Mouse (Mus musculus) cerebellum, adult 2 months (tissue): ENCODE measurements at regions not wholly inside any gene's neighbourhood (a gene's known extent, or its start where the extent isn't known, plus 50 kb on each side); places are given as distances from the start of the nearest gene placed in this dataset.

Source experiments
- DNase-seq, 2 experiments: peaks; one replicate each; pipeline ENCODE4 v3.0.0; 2021
- H3K27ac ChIP-seq: fragments of 200-500 bp; 2 replicates; pipeline ENCODE4 v1.5.1; 2012; ENCODE audit warnings: low read length, control low read depth, inconsistent platforms; ENCODE audit not compliant: insufficient read depth
- H3K27me3 ChIP-seq: fragments of 200-500 bp; 2 replicates; pipeline ENCODE4 v1.6.1; 2012; ENCODE audit warnings: inconsistent platforms, mild to moderate bottlenecking, low read length, moderate library complexity; ENCODE audit not compliant: control insufficient read depth, insufficient read depth
- H3K4me1 ChIP-seq: fragments of 200-500 bp; 2 replicates; pipeline ENCODE4 v1.6.1; 2011; ENCODE audit warnings: low read length; ENCODE audit not compliant: control insufficient read depth, insufficient read depth
- H3K4me3 ChIP-seq: fragments of 200-500 bp; replicated peaks from 2 replicates; pipeline ENCODE3; 2011; ENCODE audit warnings: mild to moderate bottlenecking, low read depth, low read length, control low read depth; ENCODE audit not compliant: insufficient read depth
- CTCF ChIP-seq: fragments of 200-500 bp; IDR thresholded peaks from 2 replicates; pipeline ENCODE4 v1.5.1; 2011; ENCODE audit warnings: low read depth, mild to moderate bottlenecking, control low read depth, low read length, moderate library complexity, borderline replicate concordance; ENCODE audit not compliant: insufficient read depth
- POLR2A ChIP-seq: fragments of 200-500 bp; IDR thresholded peaks from 2 replicates; pipeline ENCODE4 v1.6.1; 2011; ENCODE audit warnings: low read length, control low read depth, borderline replicate concordance; ENCODE audit not compliant: insufficient read depth
- WGBS: fragments of 180-500 bp; shearing (Covaris S2); methylation state at CpG from one replicate; pipeline ENCODE4 v1.1.7; 2018; 5-methylcytosine and 5-hydroxymethylcytosine counted together

GRCm38 (mm10) chr4:8992171-8992570 is 753.3 kb upstream of the Car8 start:
- Histone ChIP-seq H3K27me3 (no peaks in the 10 kb centered on the region), H3K27ac (no peak overlapping the region), H3K4me3 (no peak overlapping the region), H3K4me1 (no peaks in the 10 kb centered on the region)
- DNase-seq = no peak
- WGBS = 89% methylated on average over 1 of the region's 1 CpGs
- TF ChIP-seq POLR2A (no peak), CTCF (no peak)

- DNase-seq = no peak
- TF ChIP-seq POLR2A = no peak
- TF ChIP-seq CTCF = no peak
- Histone ChIP-seq H3K27me3 (no peaks in the 10 kb centered on the region), H3K4me3 (no peak overlapping the region), H3K4me1 (no peaks in the 10 kb centered on the region), H3K27ac (no peak overlapping the region)
- 80% methylated on average over 5 of the region's 5 CpGs for WGBS
Observed at GRCm38 (mm10) chr4:8990551-8990950, 751.7 kb upstream of the Car8 start.

DNA sequence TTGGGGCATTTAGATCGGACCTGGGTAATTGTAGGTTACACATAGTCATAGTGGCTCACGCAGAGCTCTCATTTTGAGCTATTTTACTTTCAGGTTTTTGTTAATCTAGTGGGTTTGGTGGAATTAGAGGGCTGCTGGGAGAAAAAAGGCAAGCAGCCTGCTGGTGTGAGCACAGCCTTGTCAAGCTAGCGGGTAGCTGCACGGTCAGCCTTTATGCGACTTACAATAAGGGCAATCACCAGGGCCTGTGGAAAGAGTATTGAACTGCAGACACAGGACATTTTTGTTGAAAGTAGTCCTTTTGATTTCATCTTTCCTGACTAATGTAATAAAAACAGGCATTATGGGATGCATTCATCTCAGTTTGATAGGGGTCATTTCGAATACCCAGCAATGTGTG is 750.8 kb upstream of the Car8 start:
- no peaks in the 10 kb centered on the region for H3K27me3 ChIP-seq
- TF ChIP-seq POLR2A (no peak), CTCF (no peak)
- no peaks in the 10 kb centered on the region for H3K4me1 ChIP-seq
- H3K4me3 ChIP-seq = no peak overlapping the region
- WGBS = 93% methylated on average over 6 of the region's 6 CpGs
- no peak for DNase-seq
- no peak overlapping the region for H3K27ac ChIP-seq

DNA sequence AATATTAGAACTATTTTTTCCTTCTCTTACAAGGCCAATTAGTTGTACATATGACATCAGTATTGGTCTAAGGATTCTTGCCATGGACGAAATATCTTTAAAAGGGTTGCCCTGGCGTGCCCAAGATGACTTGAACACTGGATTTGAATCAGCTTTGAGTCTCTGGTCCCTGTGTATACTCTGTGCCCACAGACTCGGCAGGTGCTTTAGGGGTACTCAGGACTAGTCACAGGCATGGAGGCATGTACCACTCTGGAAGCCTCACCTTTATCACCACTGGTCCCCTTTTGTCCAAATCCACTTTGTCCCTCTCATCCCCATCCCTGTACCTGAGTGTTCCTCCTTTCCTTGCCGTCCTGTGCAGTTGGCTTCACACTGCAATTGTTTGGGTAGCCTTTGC is 750.3 kb upstream of the Car8 start:
- Histone ChIP-seq H3K4me1 (no peaks in the 10 kb centered on the region), H3K4me3 (no peak overlapping the region), H3K27ac (no peak overlapping the region), H3K27me3 (no peaks in the 10 kb centered on the region)
- TF ChIP-seq CTCF = no peak
- no peak for TF ChIP-seq POLR2A
- no peak for DNase-seq
- 98% methylated on average over 4 of the region's 4 CpGs for WGBS

GRCm38 (mm10) chr4:8988345-8988733 is 749.5 kb upstream of the Car8 start:
- DNase-seq = no peak
- WGBS = 77% methylated on average over 8 of the region's 8 CpGs
- Histone ChIP-seq H3K27ac (no peak overlapping the region), H3K4me1 (no peaks in the 10 kb centered on the region), H3K27me3 (no peaks in the 10 kb centered on the region), H3K4me3 (no peak overlapping the region)
- TF ChIP-seq POLR2A (no peak), CTCF (no peak)

- no peaks in the 10 kb centered on the region for H3K27me3 ChIP-seq
- H3K4me3 ChIP-seq = no peak overlapping the region
- TF ChIP-seq CTCF (no peak), POLR2A (no peak)
- 72% methylated on average over 10 of the region's 10 CpGs for WGBS
- H3K27ac ChIP-seq = no peak overlapping the region
- no peaks in the 10 kb centered on the region for H3K4me1 ChIP-seq
- DNase-seq = no peak
Observed at GRCm38 (mm10) chr4:8987544-8988344, 748.9 kb upstream of the Car8 start.

DNA sequence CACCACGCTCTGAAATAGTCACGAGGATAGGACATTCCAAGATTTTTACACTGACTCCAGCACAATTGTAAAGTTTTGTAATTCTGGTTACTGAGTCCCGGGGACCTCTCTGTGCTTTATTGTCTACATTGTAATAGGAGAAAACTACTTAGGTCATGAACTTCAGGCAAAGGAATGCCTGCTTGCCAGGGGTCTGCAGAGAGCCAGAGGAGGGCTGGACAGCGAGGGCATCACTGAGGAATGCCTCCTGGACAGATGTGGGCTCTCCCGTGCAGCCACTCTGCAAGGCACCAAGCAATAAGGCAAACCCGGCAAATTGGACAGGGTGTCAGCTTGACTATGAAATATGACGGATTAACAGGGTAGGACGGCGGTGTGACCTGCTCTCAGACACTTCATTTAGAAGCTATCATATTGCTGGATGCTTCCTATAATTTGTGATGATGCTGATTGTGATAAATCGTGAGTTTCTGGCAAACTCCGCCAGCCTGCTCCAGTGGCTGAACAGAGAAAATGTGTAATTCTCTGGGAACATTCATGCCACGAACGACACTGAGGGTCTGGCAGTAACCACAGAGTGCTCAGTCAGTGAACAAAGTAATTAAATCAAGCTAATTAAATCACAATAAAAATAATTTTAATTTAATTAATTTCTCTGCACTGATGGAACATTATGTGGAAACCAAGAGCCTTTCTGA is 747.7 kb upstream of the Car8 start:
- no peak for DNase-seq
- H3K27me3 ChIP-seq = no peaks in the 10 kb centered on the region
- no peak overlapping the region for H3K27ac ChIP-seq
- H3K4me3 ChIP-seq = no peak overlapping the region
- H3K4me1 ChIP-seq = no peaks in the 10 kb centered on the region
- no peak for TF ChIP-seq POLR2A
- WGBS = 75% methylated on average over 13 of the region's 13 CpGs

- H3K27me3 ChIP-seq = no peaks in the 10 kb centered on the region
- no peak for DNase-seq
- H3K4me1 ChIP-seq = no peaks in the 10 kb centered on the region
- TF ChIP-seq CTCF (no peak), POLR2A (no peak)
- H3K27ac ChIP-seq = no peak overlapping the region
- 96% methylated on average over 5 of the region's 5 CpGs for WGBS
- no peak overlapping the region for H3K4me3 ChIP-seq
Observed at GRCm38 (mm10) chr4:8984059-8984606, 745.3 kb upstream of the Car8 start.
